Comparison of ENCODE assay signal across 8 mouse cellular contexts in the genomic region with DNA sequence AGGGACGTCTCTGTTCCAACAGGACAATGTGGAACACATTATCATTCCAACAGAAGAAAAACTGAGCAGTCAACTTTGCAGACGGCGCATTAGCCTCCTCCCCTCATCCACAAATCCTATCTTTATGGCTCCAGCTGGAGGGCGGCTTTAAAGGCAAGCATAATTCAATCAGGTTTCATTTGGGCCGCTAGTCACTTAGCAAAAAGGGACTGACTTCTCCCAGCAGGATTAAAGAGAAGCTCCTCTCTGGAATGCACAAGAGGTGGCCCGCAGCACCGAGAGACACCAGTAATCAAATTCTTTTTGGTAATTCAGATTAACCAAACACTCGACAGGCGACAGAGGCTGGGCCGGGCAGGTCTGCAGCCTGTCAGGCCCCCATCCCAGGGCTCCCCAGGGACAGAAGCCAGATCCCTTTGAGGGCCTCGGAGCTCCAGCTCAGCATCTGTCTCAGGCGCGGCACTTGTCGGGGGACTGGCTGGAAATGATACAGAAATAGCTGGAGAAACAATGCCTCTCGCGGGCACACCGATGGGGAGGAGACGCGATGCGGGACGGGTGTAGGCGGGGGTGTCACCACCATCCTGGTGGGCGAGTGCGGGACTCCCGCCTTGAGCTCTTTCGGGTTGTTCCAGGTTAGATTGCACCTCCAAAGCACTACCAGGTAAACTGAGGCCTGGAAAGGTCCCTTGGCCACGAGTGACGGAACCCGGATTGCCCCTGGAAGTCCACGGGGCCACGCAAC. TPM values are rescaled to one million over a fixed set of nuclear protein-coding genes. Genes with fewer than 3 reads are reported as not detected.
DNase-seq lines count a peak whose midpoint lies in the region; ATAC-seq lines count a peak whose summit lies in the region.

No protein-coding gene starts in this region.

- no peaks in the 10 kb centered on the region for H3K27me3 ChIP-seq in embryonic facial prominence, embryonic 13.5 days
- H3K27me3 ChIP-seq in kidney, embryonic 14.5 days (ENCODE audit: control insufficient read depth, insufficient read depth, low read length): no peaks in the 10 kb centered on the region; the same call in 1 of the 2 replicates

- H3K4me3 ChIP-seq in embryonic facial prominence, embryonic 13.5 days: peak overlapping the region; percentile 68
- H3K4me3 ChIP-seq in kidney, embryonic 14.5 days (ENCODE audit: low read length): peak overlapping the region; percentile 48

- 0 out of 2 replicates have a peak, but pooled peaks have one; percentile 2 for ATAC-seq in embryonic facial prominence, embryonic 13.5 days (ENCODE audit: insufficient number of reproducible peaks, insufficient read depth, low FRiP score, low TSS enrichment, low read depth)
- ATAC-seq in kidney, embryonic 14.5 days (ENCODE audit: low FRiP score, low TSS enrichment): peak; percentile 29; the same call in 1 of the 2 replicates

- under 1% methylated on average over 31 of the region's 31 CpGs for WGBS in embryonic facial prominence, embryonic 13.5 days
- 1% methylated on average over 31 of the region's 31 CpGs for WGBS in kidney, embryonic 14.5 days

- peak overlapping the region; percentile 83 for H3K27ac ChIP-seq in embryonic facial prominence, embryonic 13.5 days
- H3K27ac ChIP-seq in kidney, embryonic 14.5 days (ENCODE audit: low read depth, low read length): 0 out of 2 replicates have a peak overlapping the region, but pooled peaks have one; percentile 17

- peak; percentile 49 to 52 for DNase-seq in cerebellum, postnatal 14 days
- no peak for DNase-seq in cerebellum, adult 9-11 months
- peak; percentile 32 to 43 for DNase-seq in heart, adult 9 months (ENCODE audit: low spot score in 2 of 2)
- DNase-seq in liver: peak; percentile 20
- DNase-seq in neural tube, embryonic 10.5 days (ENCODE audit: extremely low spot score, low spot score): peak; percentile 69
- DNase-seq in urinary bladder, postnatal 25 days (ENCODE audit: low spot score): peak; percentile 15

- peaks cover 41% of the 10 kb centered on the region for H3K4me1 ChIP-seq in embryonic facial prominence, embryonic 13.5 days
- H3K4me1 ChIP-seq in kidney, embryonic 14.5 days (ENCODE audit: control insufficient read depth, insufficient read depth, low read length): peaks cover 6% of the 10 kb centered on the region; the same call in 1 of the 2 replicates

- no peaks in the 10 kb centered on the region for H3K36me3 ChIP-seq in embryonic facial prominence, embryonic 13.5 days
- H3K36me3 ChIP-seq in kidney, embryonic 14.5 days (ENCODE audit: control insufficient read depth, insufficient read depth, low read length): no peaks in the 10 kb centered on the region

- peak overlapping the region; percentile 70 for H3K9ac ChIP-seq in embryonic facial prominence, embryonic 13.5 days
- H3K9ac ChIP-seq in kidney, embryonic 14.5 days (ENCODE audit: low read depth, low read length): peak overlapping the region; percentile 25; the same call in 1 of the 2 replicates

- H3K4me2 ChIP-seq in embryonic facial prominence, embryonic 13.5 days: peak overlapping the region; percentile 99
- peak overlapping the region; percentile 90 for H3K4me2 ChIP-seq in kidney, embryonic 14.5 days (replicated peaks; ENCODE audit: low read depth, low read length)

- H3K9me3 ChIP-seq in embryonic facial prominence, embryonic 13.5 days: no peaks in the 10 kb centered on the region
- no peaks in the 10 kb centered on the region for H3K9me3 ChIP-seq in kidney, embryonic 14.5 days (ENCODE audit: control insufficient read depth, low read length)

RNA-seq across cellular contexts. Expression of gene Radil, which starts 0.8 kb away (rescaled TPM):
- 6.0 and 8.0 TPM in 2 replicates for polyA plus RNA-seq in embryonic facial prominence, embryonic 13.5 days (2015; fragmentation: Nextera tagmentation; extraction: Ambion mirVana)
- polyA plus RNA-seq in kidney, embryonic 14.5 days (2014; fragmentation: Nextera tagmentation; extraction: Ambion mirVana): 0.90 and 1.7 TPM in 2 replicates

RNA-seq across cellular contexts. Expression of gene Papolb, which starts 20.3 kb away (rescaled TPM):
- polyA plus RNA-seq in embryonic facial prominence, embryonic 13.5 days (2015; fragmentation: Nextera tagmentation; extraction: Ambion mirVana): 0.04 and 0.18 TPM in 2 replicates
- 0.20 TPM in 1 of 2 replicates, not detected in the other for polyA plus RNA-seq in kidney, embryonic 14.5 days (2014; fragmentation: Nextera tagmentation; extraction: Ambion mirVana)

RNA-seq across cellular contexts. Expression of gene Mmd2, which starts 58.5 kb away (rescaled TPM):
- polyA plus RNA-seq in embryonic facial prominence, embryonic 13.5 days (2015; fragmentation: Nextera tagmentation; extraction: Ambion mirVana): 3.1 and 3.6 TPM in 2 replicates
- 0.14 TPM in 1 of 2 replicates, not detected in the other for polyA plus RNA-seq in kidney, embryonic 14.5 days (2014; fragmentation: Nextera tagmentation; extraction: Ambion mirVana)
